Mouse (Mus musculus) intestine, embryonic 15.5 days (tissue): ENCODE measurements around the gene Iffo1. TPM values are rescaled to one million over a fixed set of nuclear protein-coding genes. Genes with fewer than 3 reads are reported as not detected.
A peak's percentile ranks its signal among the peaks of the same experiment; 100 is the strongest.

Experiments
- ATAC-seq: fragments of 200-750 bp; cut with Nextera tagmentation; 2 replicates; pipeline ENCODE4 v1.8.0; 2017; ENCODE audit warnings: moderate TSS enrichment, moderate library complexity
- H3K27ac ChIP-seq: fragments of 300-500 bp; sonication (generic); 2 replicates; pipeline ENCODE4 v1.5.1; 2015; ENCODE audit warnings: mild to moderate bottlenecking, inconsistent platforms
- H3K27me3 ChIP-seq: fragments of 300-500 bp; sonication (generic); replicated peaks from 2 replicates; pipeline ENCODE4 v1.6.1; 2015; ENCODE audit warnings: inconsistent platforms
- H3K36me3 ChIP-seq: fragments of 300-500 bp; sonication (generic); 2 replicates; pipeline ENCODE4 v1.6.1; 2015; ENCODE audit warnings: inconsistent platforms
- H3K4me1 ChIP-seq: fragments of 300-500 bp; sonication (generic); replicated peaks from 2 replicates; pipeline ENCODE4 v1.6.1; 2015; ENCODE audit warnings: inconsistent platforms
- H3K4me2 ChIP-seq: fragments of 300-500 bp; sonication (generic); replicated peaks from 2 replicates; pipeline ENCODE4 v1.6.1; 2015; ENCODE audit warnings: mild to moderate bottlenecking, inconsistent platforms
- H3K4me3 ChIP-seq: fragments of 300-500 bp; sonication (generic); replicated peaks from 2 replicates; pipeline ENCODE4 v1.5.1; 2015; ENCODE audit warnings: inconsistent platforms
- H3K9ac ChIP-seq: fragments of 300-500 bp; sonication (generic); 2 replicates; pipeline ENCODE4 v1.6.1; 2015; ENCODE audit warnings: inconsistent platforms
- H3K9me3 ChIP-seq: fragments of 300-500 bp; sonication (generic); 2 replicates; pipeline ENCODE4 v1.6.1; 2016; ENCODE audit warnings: inconsistent platforms
- WGBS: fragments of 180-500 bp; shearing (Covaris S2); methylation state at CpG from one replicate; pipeline ENCODE4 v1.1.7; 2015; 5-methylcytosine and 5-hydroxymethylcytosine counted together
- polyA plus RNA-seq: library from polyadenylated mRNA; unstranded; fragments of >200 nt; fragmentation: Nextera tagmentation; extraction: Ambion mirVana; gene quantifications from 2 replicates; pipeline ENCODE4 v1.2.1, GENCODE M21; 2015

Iffo1 gene
- polyA plus RNA-seq, 1 experiment from 2014 or later: 7.2 TPM

DNA sequence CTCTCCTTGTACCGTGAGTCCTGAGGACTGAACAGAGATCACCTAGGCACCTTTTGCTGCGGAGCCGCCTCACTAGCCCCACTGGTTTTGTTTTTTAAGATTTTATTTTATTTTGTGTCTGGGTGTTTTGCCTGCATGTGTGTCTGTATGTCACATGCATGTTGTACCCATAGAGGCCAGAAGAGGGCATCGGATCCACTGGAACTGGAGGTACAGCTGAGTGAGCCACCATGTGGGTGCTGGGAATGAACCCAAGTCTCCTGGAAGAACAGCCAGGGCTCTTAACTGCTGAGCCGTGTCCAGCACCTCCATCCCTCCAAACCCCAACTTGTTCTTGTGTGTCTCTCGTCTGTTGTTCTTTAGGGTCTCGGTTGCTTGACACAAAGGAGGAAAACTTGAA is 34.1 kb upstream of the Iffo1 start:
- no peak for ATAC-seq
- Histone ChIP-seq H3K9ac (no peak overlapping the region), H3K9me3 (no peaks in the 10 kb centered on the region), H3K4me2 (no peak overlapping the region), H3K4me1 (no peaks in the 10 kb centered on the region), H3K4me3 (no peak overlapping the region), H3K36me3 (peaks cover 80% of the 10 kb centered on the region), H3K27ac (no peak overlapping the region), H3K27me3 (no peaks in the 10 kb centered on the region)
- WGBS: 88% methylated on average over 7 of the region's 7 CpGs

DNA sequence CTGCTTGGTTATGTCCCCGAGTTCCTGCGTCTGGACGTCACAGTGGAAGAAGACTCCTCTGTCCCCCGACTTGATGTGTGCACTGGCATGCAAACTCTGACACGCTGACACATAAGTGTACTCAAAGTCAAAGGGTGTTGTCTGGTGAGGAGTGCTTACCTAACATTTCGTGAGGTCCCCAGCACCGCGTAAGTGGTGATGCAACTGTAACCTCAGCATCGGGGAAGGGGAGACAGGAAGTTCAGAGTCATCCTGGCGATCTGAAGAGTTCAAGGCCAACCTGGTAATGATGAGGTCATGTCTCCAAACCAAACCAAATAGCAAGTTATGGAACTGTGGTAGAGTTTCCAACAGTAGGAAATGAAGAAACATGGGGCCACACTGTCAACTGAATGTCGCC is 32.5 kb upstream of the Iffo1 start:
- Histone ChIP-seq H3K36me3 (peaks cover 71% of the 10 kb centered on the region), H3K9me3 (no peaks in the 10 kb centered on the region), H3K4me2 (no peak overlapping the region), H3K4me3 (no peak overlapping the region), H3K9ac (no peak overlapping the region), H3K27ac (no peak overlapping the region), H3K27me3 (no peaks in the 10 kb centered on the region), H3K4me1 (no peaks in the 10 kb centered on the region)
- WGBS: 91% methylated on average over 11 of the region's 11 CpGs
- ATAC-seq: no peak

DNA sequence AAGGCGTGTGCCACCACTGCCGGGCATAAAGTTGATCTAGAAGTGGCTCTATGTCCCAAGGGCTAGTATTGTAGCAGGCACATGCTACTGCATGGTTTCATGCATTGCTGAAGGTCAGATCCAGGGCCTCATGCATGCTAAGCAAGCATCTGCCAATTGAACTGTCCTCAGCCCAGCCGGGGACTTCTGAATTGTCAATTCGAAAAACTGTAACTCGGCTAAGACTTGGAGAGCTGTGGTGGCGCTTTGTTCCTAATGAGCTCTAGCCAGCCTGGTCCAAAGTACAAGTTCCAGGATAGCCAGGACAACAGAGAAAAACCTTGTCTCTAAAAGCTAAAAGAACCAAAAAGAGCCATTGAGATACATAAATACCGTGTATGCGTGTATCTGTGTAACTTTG is 25.7 kb upstream of the Iffo1 start:
- ATAC-seq: no peak
- H3K9me3 ChIP-seq: no peaks in the 10 kb centered on the region
- H3K9ac ChIP-seq: no peak overlapping the region
- H3K4me2 ChIP-seq: no peak overlapping the region
- no peak overlapping the region for H3K27ac ChIP-seq
- WGBS: 93% methylated on average over 8 of the region's 8 CpGs
- H3K36me3 ChIP-seq: peaks cover 67% of the 10 kb centered on the region
- H3K4me1 ChIP-seq: no peaks in the 10 kb centered on the region
- H3K27me3 ChIP-seq: no peaks in the 10 kb centered on the region
- H3K4me3 ChIP-seq: no peak overlapping the region

DNA sequence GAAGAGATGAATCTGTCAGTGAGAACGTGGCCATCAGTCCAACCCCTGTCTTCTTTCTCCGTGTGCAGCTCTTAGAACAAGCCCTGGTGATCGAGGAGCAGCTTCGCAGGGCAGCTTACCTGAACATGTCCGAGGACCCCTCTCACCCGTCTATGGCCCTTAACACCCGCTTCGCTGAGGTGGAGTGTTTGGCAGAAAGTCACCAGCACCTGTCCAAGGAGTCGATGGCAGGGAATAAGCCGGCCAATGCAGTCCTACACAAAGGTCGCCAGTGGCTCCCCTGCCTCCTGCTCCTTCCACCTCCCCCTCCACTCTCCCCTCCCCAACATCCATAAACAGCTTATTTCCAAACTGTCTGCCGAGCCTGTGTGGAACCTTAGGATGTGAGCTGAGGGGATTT is 16.3 kb upstream of the Iffo1 start:
- Histone ChIP-seq H3K4me1 (no peaks in the 10 kb centered on the region; the same call in 1 of the 2 replicates), H3K27me3 (no peaks in the 10 kb centered on the region), H3K27ac (no peak overlapping the region), H3K4me3 (no peak overlapping the region), H3K4me2 (no peak overlapping the region), H3K9ac (no peak overlapping the region), H3K9me3 (no peaks in the 10 kb centered on the region), H3K36me3 (peaks cover 39% of the 10 kb centered on the region)
- 88% methylated on average over 12 of the region's 12 CpGs for WGBS
- ATAC-seq: no peak

DNA sequence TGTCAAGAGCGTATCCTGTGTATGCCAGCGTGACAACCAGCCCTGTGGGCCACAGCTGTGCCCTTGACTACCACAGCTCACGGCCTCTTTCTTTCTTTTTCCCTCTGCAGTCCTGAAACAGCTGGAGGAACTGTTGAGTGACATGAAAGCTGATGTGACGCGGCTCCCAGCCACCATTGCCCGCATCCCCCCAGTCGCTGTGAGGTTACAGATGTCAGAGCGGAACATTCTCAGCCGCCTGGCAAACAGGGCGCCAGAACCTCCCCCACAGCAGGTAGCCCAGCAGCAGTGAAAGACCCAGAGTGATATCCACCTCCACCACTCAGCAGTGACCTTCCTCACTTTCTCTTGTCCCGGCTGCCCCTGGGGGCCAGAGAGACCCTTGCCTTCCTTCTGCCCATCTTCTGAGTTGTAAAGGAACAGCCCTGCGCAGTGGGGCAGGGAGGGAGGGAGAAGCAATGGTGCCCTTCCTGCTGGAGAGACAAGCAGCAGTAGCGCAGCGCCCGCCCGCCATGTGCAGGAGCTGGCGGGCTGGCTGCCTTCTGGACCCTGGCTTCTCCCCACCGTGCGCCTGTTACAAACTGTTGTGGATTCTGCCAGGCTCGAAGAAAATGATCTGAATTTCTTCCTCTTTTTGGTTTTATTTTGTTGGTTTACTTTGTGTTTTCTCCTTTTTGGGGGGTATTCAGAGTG is 15.2 kb upstream of the Iffo1 start:
- Histone ChIP-seq H3K9me3 (no peaks in the 10 kb centered on the region), H3K36me3 (peaks cover 34% of the 10 kb centered on the region), H3K27me3 (no peaks in the 10 kb centered on the region), H3K9ac (no peak overlapping the region), H3K4me1 (no peaks in the 10 kb centered on the region; the same call in 1 of the 2 replicates), H3K27ac (no peak overlapping the region), H3K4me2 (no peak overlapping the region), H3K4me3 (no peak overlapping the region)
- no peak for ATAC-seq
- WGBS: 89% methylated on average over 20 of the region's 20 CpGs

DNA sequence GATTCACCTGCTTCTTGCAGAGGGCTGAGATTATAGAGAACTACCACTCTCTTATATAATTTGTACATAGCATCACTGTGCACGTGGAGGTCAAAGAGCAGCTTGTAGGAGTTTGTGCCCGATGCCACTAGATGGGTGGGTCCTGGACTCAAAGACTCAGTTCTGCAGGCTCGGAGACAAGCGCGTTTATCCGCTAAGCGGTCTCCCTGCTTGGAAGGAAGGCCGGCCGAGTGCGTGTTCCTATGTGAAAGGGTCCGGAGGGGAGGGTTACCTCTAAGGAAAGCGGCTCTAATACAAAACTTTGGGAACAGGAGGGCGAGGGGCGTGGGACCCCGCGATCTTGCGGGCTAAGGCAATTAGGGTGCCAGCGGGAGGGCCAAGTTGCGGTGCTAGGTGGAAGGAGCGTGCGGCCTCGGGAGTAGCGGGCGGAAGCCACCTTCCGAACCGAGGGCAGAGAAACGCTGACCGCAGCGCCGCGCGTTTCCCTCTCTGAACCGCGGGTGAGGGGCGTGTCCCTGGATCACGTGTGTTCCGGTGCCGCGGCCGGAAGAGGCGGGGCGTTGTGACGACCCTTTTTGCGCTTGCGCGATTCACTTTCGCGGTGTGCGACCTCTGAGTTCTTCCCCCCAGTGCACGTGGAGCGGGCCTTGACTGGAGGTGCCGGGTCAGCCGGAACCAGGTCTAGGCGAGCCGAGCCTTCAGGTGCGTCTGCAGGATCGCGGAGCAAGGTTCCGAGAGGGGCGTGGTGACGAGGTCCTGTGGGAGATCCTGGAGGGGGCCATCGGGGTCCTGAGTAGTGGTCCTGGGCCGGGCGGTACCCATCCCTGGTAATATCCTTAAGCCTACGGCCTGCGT is 13.5 kb upstream of the Iffo1 start, which contains the start of gene Nop2:
Nop2 (plus strand) TSS at position 608 of the 855 bp plus-strand sequence.
- Histone ChIP-seq H3K9me3 (no peaks in the 10 kb centered on the region), H3K4me3 (peak within 1 kb of the TSS; percentile 78), H3K27me3 (no peaks in the 10 kb centered on the region), H3K36me3 (peaks cover 42% of the 10 kb centered on the region), H3K27ac (peak within 1 kb of the TSS; percentile 94), H3K9ac (peak within 1 kb of the TSS; percentile 85), H3K4me2 (peak within 1 kb of the TSS; percentile 92), H3K4me1 (no peaks in the 10 kb centered on the region; the same call in 1 of the 2 replicates)
- under 1% methylated on average over 66 of the region's 66 CpGs for WGBS
- peak; percentile 98 for ATAC-seq

DNA sequence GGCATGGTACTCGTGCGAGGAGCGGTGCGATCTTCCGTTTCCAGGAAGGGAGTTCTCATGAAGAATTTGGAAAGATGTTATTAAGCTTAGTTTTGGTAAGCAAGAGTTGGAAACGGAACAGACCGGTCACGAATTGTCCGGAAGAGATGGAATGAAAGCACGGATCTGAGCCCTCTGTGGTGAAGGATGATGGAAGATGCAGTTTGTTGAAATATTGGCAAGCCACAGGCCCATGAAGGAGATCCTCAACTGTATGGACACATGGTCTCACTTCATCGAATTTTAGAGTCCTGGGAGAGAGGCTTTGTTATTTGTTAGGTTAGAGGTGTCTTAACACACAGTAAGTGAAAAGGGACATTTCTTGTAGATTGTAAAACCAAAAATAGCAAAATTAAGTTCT is 12.6 kb upstream of the Iffo1 start:
- Histone ChIP-seq H3K9me3 (no peaks in the 10 kb centered on the region), H3K4me2 (peak overlapping the region; percentile 92), H3K9ac (peak overlapping the region; percentile 85), H3K36me3 (peaks cover 41% of the 10 kb centered on the region), H3K4me1 (no peaks in the 10 kb centered on the region; the same call in 1 of the 2 replicates), H3K27me3 (no peaks in the 10 kb centered on the region), H3K27ac (0 out of 2 replicates have a peak overlapping the region, but pooled peaks have one; percentile 94), H3K4me3 (peak overlapping the region; percentile 78)
- WGBS: 6% methylated on average over 11 of the region's 11 CpGs
- 0 out of 2 replicates have a peak, but pooled peaks have one; percentile 1 for ATAC-seq

DNA sequence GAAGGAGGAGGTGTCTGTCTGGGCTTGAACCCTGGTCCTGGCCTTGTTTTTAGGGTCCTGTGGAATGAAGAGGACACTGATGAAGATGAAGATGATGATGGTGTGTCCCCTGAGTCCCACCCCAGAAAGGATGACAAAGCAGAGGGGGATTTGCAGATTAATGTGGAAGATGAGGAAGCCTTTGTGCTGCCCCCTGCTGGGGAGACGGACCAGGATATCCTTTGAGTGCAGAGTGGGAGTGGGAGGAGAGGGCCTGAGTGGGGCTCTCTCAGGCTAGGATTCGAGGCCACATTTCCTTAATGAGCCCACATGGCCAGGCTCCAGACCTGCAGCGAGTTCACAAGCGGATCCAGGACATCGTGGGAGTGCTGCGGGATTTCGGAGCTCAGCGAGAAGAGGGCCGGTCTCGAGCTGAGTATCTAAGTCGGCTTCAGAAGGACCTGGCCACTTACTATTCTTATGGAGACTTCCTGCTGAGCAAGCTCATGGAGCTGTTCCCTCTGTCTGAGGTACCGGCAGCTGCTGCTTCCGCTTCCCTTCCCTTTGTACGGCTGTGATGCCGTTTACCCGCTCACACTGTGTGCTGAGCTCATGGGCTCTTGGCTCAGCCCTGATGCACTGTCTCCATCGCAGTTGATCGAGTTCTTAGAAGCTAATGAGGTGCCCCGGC is 7.9 kb upstream of the Iffo1 start:
- H3K36me3 ChIP-seq: peaks cover 70% of the 10 kb centered on the region
- H3K9me3 ChIP-seq: no peaks in the 10 kb centered on the region
- H3K4me1 ChIP-seq: no peaks in the 10 kb centered on the region; the same call in 1 of the 2 replicates
- WGBS: 90% methylated on average over 19 of the region's 19 CpGs
- H3K4me2 ChIP-seq: no peak overlapping the region
- no peak for ATAC-seq
- no peak overlapping the region for H3K4me3 ChIP-seq
- H3K27ac ChIP-seq: no peak overlapping the region
- H3K9ac ChIP-seq: no peak overlapping the region
- no peaks in the 10 kb centered on the region for H3K27me3 ChIP-seq

DNA sequence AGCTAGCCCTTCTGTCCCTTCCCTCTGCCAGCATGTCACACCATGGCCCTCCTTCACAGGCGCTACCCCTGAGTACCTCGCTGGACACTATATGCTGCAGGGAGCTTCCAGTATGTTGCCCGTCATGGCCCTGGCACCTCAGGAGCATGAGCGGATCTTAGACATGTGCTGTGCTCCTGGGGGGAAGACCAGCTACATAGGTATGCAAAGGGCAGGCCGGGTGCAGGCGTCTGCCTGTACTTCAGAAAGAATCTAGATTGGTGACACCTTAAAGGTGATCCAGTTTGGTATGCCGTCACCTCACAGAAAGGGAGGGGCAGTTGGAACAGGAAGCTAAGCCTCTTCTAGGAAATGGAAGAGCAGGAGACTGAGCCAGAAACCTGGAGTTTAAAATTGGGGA is 5.3 kb upstream of the Iffo1 start:
- Histone ChIP-seq H3K4me2 (no peak overlapping the region), H3K27me3 (no peaks in the 10 kb centered on the region), H3K27ac (no peak overlapping the region), H3K4me3 (no peak overlapping the region), H3K9me3 (no peaks in the 10 kb centered on the region), H3K4me1 (peaks cover 2% of the 10 kb centered on the region; the same call in 1 of the 2 replicates), H3K36me3 (peaks cover 78% of the 10 kb centered on the region), H3K9ac (no peak overlapping the region)
- no peak for ATAC-seq
- 91% methylated on average over 7 of the region's 7 CpGs for WGBS

DNA sequence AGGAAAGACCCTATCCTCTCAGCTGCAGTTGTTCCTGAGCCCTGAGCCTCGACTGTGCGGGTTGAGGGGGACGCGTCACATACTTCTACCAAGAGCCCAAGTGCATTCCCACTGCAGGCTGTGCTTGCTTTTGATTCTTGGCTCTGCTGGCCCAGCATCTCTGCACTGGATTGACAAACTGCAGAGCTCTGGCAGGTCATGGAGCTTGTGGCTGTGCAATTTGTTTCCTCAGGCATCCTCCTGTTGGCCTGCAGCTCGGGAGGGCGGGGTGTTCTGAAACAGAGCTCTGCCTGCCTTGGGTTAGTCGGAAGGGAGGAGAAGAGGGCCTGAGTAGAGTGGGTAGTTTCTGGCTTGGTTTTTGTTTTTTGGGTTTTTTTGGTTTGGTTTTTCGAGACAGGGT is 2.6 kb upstream of the Iffo1 start:
- 84% methylated on average over 8 of the region's 8 CpGs for WGBS
- no peak overlapping the region for H3K4me2 ChIP-seq
- no peak overlapping the region for H3K9ac ChIP-seq
- no peak overlapping the region for H3K27ac ChIP-seq
- H3K4me3 ChIP-seq: no peak overlapping the region
- no peaks in the 10 kb centered on the region for H3K9me3 ChIP-seq
- peaks cover 22% of the 10 kb centered on the region for H3K4me1 ChIP-seq
- H3K36me3 ChIP-seq: peaks cover 55% of the 10 kb centered on the region
- no peaks in the 10 kb centered on the region for H3K27me3 ChIP-seq
- no peak for ATAC-seq

DNA sequence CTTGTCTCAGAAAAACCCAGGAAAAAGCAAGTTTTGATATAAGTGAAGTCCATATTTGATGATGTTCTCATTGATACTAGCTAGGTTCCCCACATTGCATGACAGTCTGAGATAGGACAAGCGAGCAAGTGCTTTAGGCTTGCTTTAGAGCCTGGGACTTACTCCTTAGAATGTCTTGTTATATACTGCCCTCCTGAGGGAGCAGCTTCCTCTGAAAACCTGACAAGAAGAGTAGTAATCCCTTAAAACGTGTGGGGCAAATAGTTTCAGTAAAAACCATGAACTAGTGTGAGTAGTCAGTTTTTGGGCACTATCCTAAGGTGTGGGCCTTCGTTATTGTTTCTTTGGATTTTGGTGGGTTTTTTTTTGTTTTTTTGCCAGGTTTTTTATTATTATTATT is 1.9 kb upstream of the Iffo1 start:
- peaks cover 51% of the 10 kb centered on the region for H3K36me3 ChIP-seq
- peaks cover 24% of the 10 kb centered on the region for H3K4me1 ChIP-seq
- no peak overlapping the region for H3K4me2 ChIP-seq
- no peak for ATAC-seq
- H3K27me3 ChIP-seq: no peaks in the 10 kb centered on the region
- no peak overlapping the region for H3K27ac ChIP-seq
- WGBS: 77% methylated on average over 3 of the region's 3 CpGs
- no peak overlapping the region for H3K9ac ChIP-seq
- no peaks in the 10 kb centered on the region for H3K9me3 ChIP-seq
- H3K4me3 ChIP-seq: no peak overlapping the region

DNA sequence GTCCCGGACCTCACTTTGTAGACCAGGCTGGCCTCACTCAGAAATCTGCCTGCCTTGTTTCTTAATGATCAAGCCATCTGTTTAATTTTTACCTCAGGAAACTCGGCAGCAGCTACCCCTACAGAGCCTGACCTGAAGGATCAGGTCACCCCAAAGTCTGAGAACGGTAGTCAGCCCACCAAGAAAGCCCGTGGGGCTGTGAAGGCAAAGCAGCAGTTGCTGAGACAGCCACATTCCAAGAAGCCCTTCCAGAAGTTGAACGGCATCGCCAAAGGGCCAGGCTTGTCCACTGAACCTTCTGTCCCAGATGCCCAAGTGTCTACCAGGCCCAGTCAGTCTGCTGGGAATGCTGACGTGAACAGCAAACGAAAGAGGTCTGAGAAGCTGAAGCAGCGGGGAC is 1.1 kb upstream of the Iffo1 start:
- Histone ChIP-seq H3K4me2 (no peak overlapping the region), H3K4me1 (peaks cover 32% of the 10 kb centered on the region), H3K36me3 (peaks cover 43% of the 10 kb centered on the region), H3K4me3 (no peak overlapping the region), H3K9me3 (no peaks in the 10 kb centered on the region), H3K27ac (no peak overlapping the region), H3K27me3 (no peaks in the 10 kb centered on the region), H3K9ac (no peak overlapping the region)
- WGBS: 79% methylated on average over 9 of the region's 9 CpGs
- ATAC-seq: no peak
